Mouse (Mus musculus) heart, adult 9 months (tissue): ENCODE results near the gene Rad50.
A peak's percentile ranks its signal among the peaks of the same experiment; 100 is the strongest.

ENCODE experiments used
- DNase-seq, 2 experiments: peaks; one replicate each; pipeline ENCODE4 v3.0.0; 2022; ENCODE audit warnings: low spot score in 2 of 2

Rad50 gene

GRCm38 (mm10) chr11:53634556-53634955 is 72.6 kb downstream of the Rad50 start, which contains the start of gene Il13:
Gene Il13 (minus strand): TSS chr11:53634702.
- no peak for DNase-seq

GRCm38 (mm10) chr11:53633644-53634043 is 73.5 kb downstream of the Rad50 start:
- DNase-seq, result no peak

GRCm38 (mm10) chr11:53632122-53632733 is 74.9 kb downstream of the Rad50 start:
- no peak for DNase-seq

GRCm38 (mm10) chr11:53627859-53628258 is 79.3 kb downstream of the Rad50 start:
- DNase-seq, result peak; percentile 13 to 63

- DNase-seq, result no peak
Measured at GRCm38 (mm10) chr11:53626802-53627373, 80.2 kb downstream of the Rad50 start.

GRCm38 (mm10) chr11:53624124-53624523 is 83.0 kb downstream of the Rad50 start:
- no peak for DNase-seq

- DNase-seq, result no peak
Measured at GRCm38 (mm10) chr11:53623573-53623972, 83.5 kb downstream of the Rad50 start.

GRCm38 (mm10) chr11:53622440-53622806 is 84.7 kb downstream of the Rad50 start:
- no peak for DNase-seq

GRCm38 (mm10) chr11:53621582-53622439 is 85.3 kb downstream of the Rad50 start:
- no peak for DNase-seq

- DNase-seq, result no peak
Measured at GRCm38 (mm10) chr11:53620094-53620493, 87.0 kb downstream of the Rad50 start.

GRCm38 (mm10) chr11:53619428-53619827 is 87.7 kb downstream of the Rad50 start:
- DNase-seq, result no peak

- DNase-seq, result no peak
Measured at GRCm38 (mm10) chr11:53618619-53619198, 88.4 kb downstream of the Rad50 start, which contains the start of gene Il4. Gene Il4 (minus strand): TSS chr11:53618669.

- DNase-seq, result no peak
Measured at GRCm38 (mm10) chr11:53617562-53618109, 89.5 kb downstream of the Rad50 start.

GRCm38 (mm10) chr11:53616748-53617558 is 90.2 kb downstream of the Rad50 start:
- DNase-seq, result peak in 1 of 2 experiments; percentile 38

- DNase-seq, result no peak
Measured at GRCm38 (mm10) chr11:53615575-53615974, 91.5 kb downstream of the Rad50 start.

GRCm38 (mm10) chr11:53615172-53615571 is 91.9 kb downstream of the Rad50 start:
- DNase-seq, result no peak

GRCm38 (mm10) chr11:53609672-53610071 is 97.4 kb downstream of the Rad50 start:
- no peak for DNase-seq

GRCm38 (mm10) chr11:53609231-53609630 is 97.9 kb downstream of the Rad50 start:
- DNase-seq, result no peak

- DNase-seq, result no peak
Measured at GRCm38 (mm10) chr11:53605609-53606008, 101.5 kb downstream of the Rad50 start.

GRCm38 (mm10) chr11:53604983-53605382 is 102.1 kb downstream of the Rad50 start:
- no peak for DNase-seq
